Mouse (Mus musculus) adrenal gland (tissue): ENCODE measurements at regions not wholly inside any gene's neighbourhood (a gene's known extent, or its start where the extent isn't known, plus 50 kb on each side); places are given as distances from the start of the nearest gene placed in this dataset.

Experiments used
- intact Hi-C: fragments of 180-260 bp; cut with DNase I; formaldehyde crosslinking; loops from one replicate; pipeline ENCODE4 v1.15.1; 2025

GRCm38 (mm10) chr3:43783000-43783588 is 1595.1 kb upstream of the Pcdh10 start:
- intact Hi-C loops = loop anchor here (5.0 kb wide), 1 partner anchor 1129 kb away; no protein-coding TSS in a partner anchor

GRCm38 (mm10) chr3:43784170-43784569 is 1594.0 kb upstream of the Pcdh10 start:
- intact Hi-C loops = loop anchor here (5.0 kb wide), 1 partner anchor 1128 kb away; no protein-coding TSS in a partner anchor
